Mouse (Mus musculus): Measurements from ENCODE around the gene Xrcc5.

Gene Xrcc5

GRCm38 (mm10) chr1:72315447-72315846 is 8.2 kb downstream of the Xrcc5 start:
- DNase-seq (ENCODE audit: low read depth, low spot score): no peak

- no peak for DNase-seq (ENCODE audit: low read depth, low spot score)
Measured at GRCm38 (mm10) chr1:72316409-72316808, 9.2 kb downstream of the Xrcc5 start.

- DNase-seq (ENCODE audit: low read depth, low spot score): no peak
Measured at GRCm38 (mm10) chr1:72316901-72317300, 9.7 kb downstream of the Xrcc5 start.

DNA sequence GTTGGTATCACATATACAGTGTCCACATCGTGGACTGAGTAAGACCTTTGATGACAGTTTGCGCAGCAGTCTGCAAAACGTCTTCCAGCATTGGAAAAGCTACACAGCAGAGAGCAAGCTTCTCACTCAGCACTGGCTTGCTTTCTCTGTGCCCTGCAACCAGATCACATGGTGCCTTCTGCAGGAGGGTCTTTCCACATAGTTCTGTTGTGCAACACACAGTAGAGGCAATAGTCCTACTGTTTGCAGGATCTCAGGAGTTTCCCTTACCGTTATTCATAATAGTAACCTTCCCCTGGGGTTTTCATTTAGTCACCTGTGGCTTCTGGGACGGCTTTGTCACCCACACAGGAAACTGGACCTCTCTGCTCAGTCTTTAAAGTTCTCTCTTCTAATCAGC is 13.5 kb downstream of the Xrcc5 start:
- no peak for DNase-seq (ENCODE audit: low read depth, low spot score)

GRCm38 (mm10) chr1:72323248-72323647 is 16.0 kb downstream of the Xrcc5 start:
- DNase-seq (ENCODE audit: low read depth, low spot score): no peak

- DNase-seq (ENCODE audit: low read depth, low spot score): no peak
Measured at GRCm38 (mm10) chr1:72326162-72326821, 19.1 kb downstream of the Xrcc5 start.

DNA sequence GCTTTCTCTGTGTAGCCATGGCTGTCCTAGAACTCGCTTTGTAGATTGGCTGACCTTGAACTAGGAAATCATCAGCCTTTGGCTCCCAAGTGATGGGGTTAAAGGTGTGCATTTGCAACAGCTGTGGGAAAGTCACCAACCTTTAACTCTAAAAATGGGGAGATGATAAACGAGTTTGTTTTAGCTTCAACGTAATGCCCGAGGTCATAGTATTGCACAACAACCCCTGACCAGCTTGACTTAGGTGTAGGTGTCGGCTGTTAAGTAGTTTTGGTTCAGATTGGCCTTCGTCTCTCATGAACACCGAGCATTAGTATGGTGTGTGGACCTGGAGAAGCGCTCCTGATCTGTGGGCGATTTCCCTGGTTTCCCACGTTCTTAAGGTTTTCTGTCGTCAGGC is 27.6 kb downstream of the Xrcc5 start:
- DNase-seq (ENCODE audit: low read depth, low spot score): no peak

DNA sequence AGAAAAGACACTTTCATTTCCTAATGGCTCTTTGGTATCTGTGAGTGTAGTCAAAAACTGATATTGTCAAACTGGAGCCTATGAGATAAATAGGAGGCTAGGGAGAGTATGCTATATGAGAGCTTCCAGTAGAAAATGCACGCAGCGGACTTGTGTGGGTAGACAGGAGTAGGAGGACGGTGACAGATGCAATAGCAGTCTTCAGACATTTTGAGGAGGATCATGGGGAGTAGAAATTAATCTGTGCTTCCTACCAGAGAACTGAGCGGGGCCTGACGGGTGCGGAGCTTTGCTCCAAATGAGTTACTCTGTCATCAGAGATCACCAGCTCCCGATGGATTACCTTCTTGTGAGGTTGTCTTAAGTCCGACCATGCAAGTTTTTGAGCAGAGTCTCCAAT is 29.6 kb downstream of the Xrcc5 start:
- DNase-seq (ENCODE audit: low read depth, low spot score): no peak

DNA sequence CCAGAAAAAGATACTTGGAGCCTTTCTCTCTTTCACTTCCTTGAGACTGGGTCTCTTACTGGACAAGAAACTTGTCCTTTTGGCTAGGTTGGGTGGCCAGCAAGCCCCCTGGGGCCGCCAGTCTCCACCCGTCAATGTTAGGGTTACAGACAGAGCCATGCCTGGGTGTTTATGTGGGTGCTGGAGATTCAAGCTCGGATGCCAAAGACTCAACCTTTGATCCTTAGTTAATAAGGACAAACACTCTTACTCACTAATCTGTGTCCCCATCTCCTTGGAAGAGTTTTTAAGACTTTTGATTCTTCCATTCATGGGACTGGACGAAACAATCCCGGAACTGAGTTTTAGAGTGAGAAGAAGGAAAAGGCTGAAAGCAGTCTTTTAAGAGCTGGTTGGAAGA is 31.1 kb downstream of the Xrcc5 start:
- DNase-seq (ENCODE audit: low read depth, low spot score): no peak

GRCm38 (mm10) chr1:72347873-72348272 is 40.7 kb downstream of the Xrcc5 start:
- no peak for DNase-seq (ENCODE audit: low read depth, low spot score)

- DNase-seq (ENCODE audit: low read depth, low spot score): no peak
Measured at GRCm38 (mm10) chr1:72354856-72355255, 47.6 kb downstream of the Xrcc5 start.

DNA sequence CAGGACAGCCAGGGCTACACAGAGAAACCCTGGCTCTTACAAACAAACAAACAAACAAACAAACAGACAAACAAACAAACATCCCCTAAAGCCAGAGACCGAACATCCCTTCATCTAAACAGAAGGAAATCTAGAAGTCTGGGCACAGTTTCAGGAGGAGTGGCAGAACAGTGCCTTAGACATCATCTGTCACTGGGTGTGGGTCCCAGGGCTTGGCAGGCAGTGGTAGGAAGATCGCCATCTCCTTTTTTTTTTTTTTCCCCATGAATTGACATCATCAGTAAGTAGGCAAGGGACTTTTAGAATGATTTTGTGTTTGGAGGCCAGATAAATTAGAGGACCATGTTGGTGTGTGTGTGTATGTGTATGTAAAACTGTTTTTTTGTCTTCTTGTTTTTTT is 51.0 kb downstream of the Xrcc5 start:
- DNase-seq (ENCODE audit: low read depth, low spot score): peak; percentile 14

- DNase-seq (ENCODE audit: low read depth, low spot score): no peak
Measured at GRCm38 (mm10) chr1:72359462-72359861, 52.2 kb downstream of the Xrcc5 start.

DNA sequence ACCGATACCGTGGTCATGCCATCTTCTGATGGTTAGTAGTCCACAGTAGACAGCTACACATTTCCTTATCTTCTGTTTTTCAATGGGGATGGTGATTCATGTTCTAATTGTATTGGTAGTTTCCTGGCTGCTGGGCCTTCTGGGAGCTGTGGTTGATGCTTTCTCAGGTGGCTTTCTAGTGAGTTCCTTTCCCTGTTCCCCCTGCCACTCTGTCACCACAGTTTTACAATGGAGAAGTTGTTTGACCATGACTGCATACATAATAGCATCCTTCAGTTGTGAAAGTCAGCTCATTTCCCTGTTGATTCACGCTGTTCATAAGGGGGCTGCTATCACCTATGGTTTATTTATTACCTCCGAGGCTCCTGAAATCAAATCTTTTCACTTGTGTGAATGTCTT is 53.6 kb downstream of the Xrcc5 start:
- no peak for DNase-seq (ENCODE audit: low read depth, low spot score)

DNA sequence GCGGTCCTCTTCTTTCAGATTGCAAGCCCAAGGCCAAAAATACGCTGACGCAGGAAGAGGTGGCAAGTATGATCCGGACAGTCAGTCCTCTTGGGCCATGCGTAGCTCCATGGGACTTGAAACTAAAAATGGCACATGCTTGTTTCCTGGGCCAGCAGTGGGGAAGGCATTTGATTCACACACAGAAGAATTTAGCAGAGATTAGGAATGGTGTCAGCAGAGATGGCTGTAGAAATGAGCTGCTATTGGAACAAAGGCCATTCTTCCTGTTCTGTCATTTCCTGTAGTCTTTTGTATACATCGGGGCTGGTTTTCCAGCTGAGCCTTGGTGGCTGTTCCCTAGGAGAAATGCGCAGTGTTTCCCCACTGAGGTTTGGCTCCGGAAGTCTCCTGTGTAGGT is 57.4 kb downstream of the Xrcc5 start:
- DNase-seq (ENCODE audit: low read depth, low spot score): no peak

GRCm38 (mm10) chr1:72372512-72372911 is 65.3 kb downstream of the Xrcc5 start:
- DNase-seq (ENCODE audit: low read depth, low spot score): no peak

- DNase-seq (ENCODE audit: low read depth, low spot score): no peak
Measured at GRCm38 (mm10) chr1:72372913-72373312, 65.7 kb downstream of the Xrcc5 start.

- DNase-seq (ENCODE audit: low read depth, low spot score): no peak
Measured at GRCm38 (mm10) chr1:72373648-72374047, 66.4 kb downstream of the Xrcc5 start.

DNA sequence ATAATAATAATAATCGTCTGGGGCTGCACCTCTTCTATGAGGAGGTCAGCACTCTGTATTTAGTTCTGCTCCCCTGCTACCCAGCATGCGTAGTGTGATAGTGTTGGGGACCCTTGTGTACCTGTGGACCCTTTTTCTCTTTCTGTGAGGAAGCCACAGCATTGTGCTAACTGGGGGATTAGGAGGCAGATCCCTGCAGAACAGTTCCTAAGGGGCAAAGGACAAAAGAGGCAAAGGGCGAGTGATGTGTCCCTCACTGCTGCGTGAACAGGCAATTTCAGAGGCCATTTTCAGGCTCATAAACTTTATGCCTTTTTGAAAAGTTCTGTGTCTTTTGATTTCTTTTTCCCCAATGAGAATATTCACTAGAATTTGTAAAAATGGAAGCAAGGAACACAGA is 66.8 kb downstream of the Xrcc5 start:
- no peak for DNase-seq (ENCODE audit: low read depth, low spot score)

- DNase-seq (ENCODE audit: low read depth, low spot score): no peak
Measured at GRCm38 (mm10) chr1:72378151-72378550, 70.9 kb downstream of the Xrcc5 start.

- no peak for DNase-seq (ENCODE audit: low read depth, low spot score)
Measured at GRCm38 (mm10) chr1:72379752-72380353, 72.6 kb downstream of the Xrcc5 start.

DNA sequence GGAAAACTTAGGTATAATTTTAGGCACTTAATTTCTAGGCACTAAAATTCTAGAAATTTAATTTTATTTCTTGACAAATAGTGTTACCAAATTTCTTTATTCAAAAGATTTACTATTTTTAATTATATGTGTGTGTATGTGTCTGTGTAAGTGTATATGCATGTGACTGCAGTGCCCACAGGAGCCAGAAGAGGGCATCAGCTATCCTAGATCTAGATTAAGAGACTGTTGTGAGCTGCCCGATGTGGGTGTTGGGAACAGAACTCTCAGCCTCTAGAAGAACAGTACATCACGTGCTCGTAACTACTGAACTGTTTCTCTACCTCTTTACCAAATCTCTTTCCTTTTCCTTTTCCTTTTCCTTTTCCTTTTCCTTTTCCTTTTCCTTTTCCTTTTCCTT is 73.3 kb downstream of the Xrcc5 start:
- DNase-seq (ENCODE audit: low read depth, low spot score): no peak

DNA sequence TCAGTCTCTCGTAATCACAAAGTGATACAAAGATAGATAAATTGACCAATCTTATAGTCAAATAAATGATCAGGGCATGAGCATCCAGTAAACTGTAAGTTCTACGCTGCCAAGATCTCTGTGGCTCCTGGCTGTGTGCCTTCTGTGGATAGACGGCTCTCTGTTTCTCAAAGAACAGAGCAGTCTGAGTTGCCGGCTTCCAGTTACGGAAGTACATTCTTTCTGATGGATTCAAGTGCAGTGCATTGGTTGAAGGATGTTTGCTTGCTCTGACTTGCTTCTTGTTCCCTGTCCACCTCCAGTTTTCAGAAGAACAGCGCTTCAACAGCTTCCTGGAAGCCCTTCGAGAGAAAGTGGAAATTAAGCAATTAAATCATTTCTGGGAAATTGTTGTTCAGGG is 75.8 kb downstream of the Xrcc5 start:
- no peak for DNase-seq (ENCODE audit: low read depth, low spot score)

DNA sequence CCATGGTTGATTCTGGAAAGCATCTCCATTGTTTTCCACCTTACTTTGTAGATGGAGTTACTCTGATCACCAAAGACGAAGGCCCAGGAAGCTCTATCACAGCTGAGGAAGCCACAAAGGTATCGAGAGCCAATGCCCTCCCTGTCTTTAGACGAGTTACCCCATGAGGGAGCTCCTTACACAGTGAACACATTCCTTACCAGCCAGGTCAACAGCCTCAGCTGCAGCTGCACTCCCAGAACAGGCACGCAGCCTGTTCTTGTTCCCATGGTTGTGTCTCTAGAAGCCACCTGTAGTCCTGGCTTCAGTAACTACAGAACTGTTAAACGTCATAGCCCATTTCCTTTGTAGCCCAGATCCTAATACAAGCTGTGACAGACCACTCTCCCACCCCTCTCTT is 76.4 kb downstream of the Xrcc5 start:
- DNase-seq (ENCODE audit: low read depth, low spot score): no peak
